19 mouse cellular contexts compared by ENCODE assay signal in genomic region chr15:102620765-102621164, GRCm38 (mm10). TPM values are rescaled to one million over a fixed set of nuclear protein-coding genes. Genes with fewer than 3 reads are reported as not detected.
"Had no signal": no experiment of that assay in that cellular context is flagged by ENCODE, and none has a peak within 500 bp of the region (broad histone marks: within the 10 kb centered on the region; RNA-seq: fewer than 3 reads in every experiment).

No protein-coding gene starts in this region.

- H3K27ac ChIP-seq: limb, embryonic 12.5 days; liver, embryonic 14.5 days; neural tube, embryonic 12.5 days had no signal

- H3K9ac ChIP-seq: limb, embryonic 12.5 days; liver, embryonic 14.5 days; neural tube, embryonic 12.5 days had no signal

- H3K9me3 ChIP-seq: limb, embryonic 12.5 days; neural tube, embryonic 12.5 days had no signal

- H3K4me3 ChIP-seq: limb, embryonic 12.5 days; neural tube, embryonic 12.5 days had no signal

- H3K4me2 ChIP-seq: limb, embryonic 12.5 days; neural tube, embryonic 12.5 days had no signal

- DNase-seq: kidney, adult 18-20 months; kidney, postnatal 10 days; layer of hippocampus, adult 9-11 months; layer of hippocampus, postnatal 36 days; liver; lung, adult 2 months; lung, postnatal 14 days; midbrain, embryonic 14.5 days; thymus, adult 18-20 months; thymus, postnatal 14 days had no signal

- H3K36me3 ChIP-seq: neural tube, embryonic 12.5 days had no signal

- H3K27me3 ChIP-seq: limb, embryonic 12.5 days; neural tube, embryonic 12.5 days had no signal

RNA-seq across cellular contexts. Expression of gene Gm28047, which starts 4.1 kb away (rescaled TPM):
- total RNA-seq: left cerebral cortex, postnatal 36 days; megakaryocyte progenitor cell, adult 5-6 weeks; monocyte, adult 5-6 weeks; neutrophil, adult 5-6 weeks had no signal
- polyA plus RNA-seq: kidney, embryonic 14.5 days; large intestine, adult 2 months; limb, embryonic 12.5 days; liver, embryonic 14.5 days; midbrain, embryonic 14.5 days; neural tube, embryonic 12.5 days had no signal
